Mouse (Mus musculus): ENCODE data around the gene S100z. TPM values are rescaled to one million over a fixed set of nuclear protein-coding genes. Genes with fewer than 3 reads are reported as not detected.

S100z gene
- not detected in 2 replicates for polyA plus RNA-seq (2012)

DNA sequence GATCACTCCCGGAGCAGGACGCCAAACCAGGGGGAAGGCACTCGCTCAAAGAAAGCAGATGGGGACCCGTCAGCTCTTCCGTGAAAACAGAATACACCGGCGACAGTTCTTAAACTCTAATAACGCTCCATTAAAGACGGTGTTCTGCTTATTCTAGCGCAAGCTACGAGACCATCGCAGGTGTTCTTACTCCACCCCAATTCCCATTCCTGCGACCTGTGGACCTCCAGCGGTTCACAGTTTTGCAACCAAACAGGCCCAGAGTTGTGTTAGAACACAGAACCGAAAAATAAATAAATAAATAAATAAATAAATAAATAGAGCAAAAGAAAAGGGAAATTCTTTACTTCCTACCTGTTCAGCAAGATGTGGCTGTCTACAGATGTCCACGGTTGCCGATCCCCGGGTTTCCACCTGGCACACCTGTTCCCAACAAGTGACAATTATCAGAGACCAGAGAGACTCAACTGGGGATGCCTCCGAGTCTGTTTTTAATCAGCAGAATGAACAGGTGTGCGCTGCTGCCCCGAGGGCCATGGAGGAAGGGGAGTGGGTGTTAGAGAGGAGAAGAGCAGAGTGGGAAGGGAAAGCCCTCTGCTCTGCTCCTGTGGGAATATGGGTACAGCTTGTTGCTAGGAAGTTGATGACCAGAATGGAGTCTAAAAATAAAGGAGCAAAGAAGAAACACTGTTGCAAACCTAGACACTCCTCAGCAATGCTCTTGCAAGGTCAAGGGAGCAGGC, at the start of gene S100z:
TSS of gene S100z (minus strand) at position 51 of the 743 bp plus-strand sequence.
- H3K9me3 ChIP-seq (ENCODE audit: control insufficient read depth, low read length): no peaks in the 10 kb centered on the region
- peaks cover 9% of the 10 kb centered on the region; the same call in 1 of the 2 replicates for H3K27me3 ChIP-seq (ENCODE audit: control insufficient read depth)
- no peaks in the 10 kb centered on the region for H3K36me3 ChIP-seq (ENCODE audit: control insufficient read depth)
- H3K4me3 ChIP-seq (replicated peaks): no peak within 1 kb of the TSS
- H3K4me1 ChIP-seq (ENCODE audit: control insufficient read depth): peaks cover 23% of the 10 kb centered on the region
- TF ChIP-seq TAL1 (IDR thresholded peaks at IDR 0.05; ENCODE audit: low read length) (no peak), GATA1 (IDR thresholded peaks at IDR 0.05; ENCODE audit: low read length) (no peak)

DNA sequence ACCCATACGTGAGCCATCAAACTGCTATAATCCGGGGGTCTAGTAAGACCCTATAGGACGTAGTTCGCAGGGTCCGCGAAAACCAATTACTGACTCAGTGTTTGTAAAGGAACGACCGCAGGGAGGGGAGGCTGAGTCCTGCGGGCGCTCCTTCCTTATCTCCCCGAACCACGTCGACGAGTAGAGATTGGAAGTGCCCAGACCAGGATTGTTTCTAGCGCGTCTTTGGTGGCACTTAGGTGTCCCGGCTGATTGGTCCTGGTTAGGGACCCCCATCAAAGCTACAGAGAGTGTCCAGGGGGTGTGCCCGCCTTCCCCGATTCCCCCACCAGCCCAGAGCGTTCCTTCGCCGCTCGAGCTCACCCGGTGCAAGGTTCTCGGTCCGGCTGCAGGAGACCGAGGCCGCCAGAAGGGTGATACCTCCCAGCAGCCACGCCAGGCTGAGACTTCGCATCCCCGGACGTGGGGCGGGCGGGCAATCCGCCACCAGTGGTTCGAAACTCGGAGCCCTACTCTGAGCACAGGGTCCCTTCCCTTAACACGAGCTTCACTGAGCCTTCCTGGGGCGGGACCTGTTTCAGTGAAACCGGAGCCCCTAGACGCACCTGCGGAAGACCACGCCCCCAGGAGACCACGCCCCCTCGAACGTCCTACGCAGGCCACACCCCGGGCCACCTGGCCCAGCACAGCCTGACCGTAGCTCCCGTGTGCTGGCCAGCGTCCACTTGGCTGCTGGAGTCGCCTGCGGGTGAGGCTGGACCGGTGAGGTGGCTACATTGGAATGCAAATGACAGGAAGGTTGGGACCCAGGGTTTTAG, 46.4 kb upstream of the S100z start, which contains the start of gene F2rl1:
TSS of gene F2rl1 (minus strand) at position 554 of the 818 bp plus-strand sequence.
- TF ChIP-seq TAL1 (IDR thresholded peaks at IDR 0.05; ENCODE audit: low read length) (no peak), GATA1 (IDR thresholded peaks at IDR 0.05; ENCODE audit: low read length) (no peak)
- Histone ChIP-seq H3K36me3 (ENCODE audit: control insufficient read depth) (no peaks in the 10 kb centered on the region), H3K27me3 (ENCODE audit: control insufficient read depth) (peaks cover 63% of the 10 kb centered on the region), H3K4me3 (replicated peaks) (peak within 1 kb of the TSS; percentile 50), H3K9me3 (ENCODE audit: control insufficient read depth, low read length) (peaks cover 2% of the 10 kb centered on the region; the same call in 1 of the 2 replicates), H3K4me1 (ENCODE audit: control insufficient read depth) (peaks cover 10% of the 10 kb centered on the region)

DNA sequence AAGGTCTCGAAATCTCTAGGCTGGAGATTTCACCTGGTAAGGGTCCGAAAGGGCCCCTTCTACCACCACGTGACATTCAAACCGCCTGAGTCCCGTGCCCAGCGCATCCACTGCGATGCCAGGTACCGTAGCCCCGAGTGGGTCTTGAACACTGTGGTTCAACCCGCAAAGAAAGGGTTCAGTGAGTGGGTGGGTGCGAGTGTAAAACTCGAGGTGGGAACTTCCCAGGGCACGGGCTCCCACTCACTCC, 45.8 kb upstream of the S100z start:
- peaks cover 2% of the 10 kb centered on the region; the same call in 1 of the 2 replicates for H3K9me3 ChIP-seq (ENCODE audit: control insufficient read depth, low read length)

DNA sequence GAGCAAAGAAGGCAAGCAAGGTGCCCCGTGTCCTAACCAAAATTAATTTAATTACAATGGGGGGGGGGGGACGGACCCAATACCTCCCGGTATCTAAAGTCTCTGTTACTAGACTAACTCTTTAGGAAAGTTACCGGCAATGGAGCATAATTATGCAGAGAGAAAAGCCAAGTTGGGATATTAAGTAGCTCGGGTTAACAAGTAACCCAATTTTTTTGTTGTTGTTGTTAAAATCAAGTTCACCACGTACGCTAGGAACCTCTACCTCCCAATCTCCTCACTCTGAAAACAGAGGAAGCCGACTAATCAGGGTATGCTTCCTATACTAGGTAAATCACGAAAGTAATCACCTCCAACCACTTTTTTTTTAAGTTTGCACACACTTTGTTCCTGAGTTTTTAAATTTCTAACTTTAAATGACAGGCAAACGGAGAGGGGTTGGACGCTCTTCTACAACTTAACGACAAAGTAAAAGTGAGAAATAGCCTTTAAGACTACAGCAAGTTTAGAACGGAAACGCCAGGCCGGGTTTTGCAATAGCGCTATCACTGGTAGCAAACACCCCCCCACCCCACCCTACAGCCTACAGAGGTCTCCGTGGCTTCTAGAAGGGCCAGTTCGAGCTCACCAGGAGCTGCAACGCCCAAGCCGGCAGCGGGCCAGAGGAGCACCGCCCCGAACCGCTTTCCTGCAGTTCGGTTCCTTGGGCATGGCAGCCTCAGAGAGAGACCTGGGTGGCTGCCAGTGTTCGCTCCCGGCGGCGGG, 45.3 kb upstream of the S100z start:
- peaks cover 63% of the 10 kb centered on the region for H3K27me3 ChIP-seq (ENCODE audit: control insufficient read depth)
- H3K4me3 ChIP-seq (replicated peaks): peak overlapping the region; percentile 50
- peaks cover 10% of the 10 kb centered on the region for H3K4me1 ChIP-seq (ENCODE audit: control insufficient read depth)
- TF ChIP-seq GATA1 (IDR thresholded peaks at IDR 0.05; ENCODE audit: low read length): no peak
- TF ChIP-seq TAL1 (IDR thresholded peaks at IDR 0.05; ENCODE audit: low read length): no peak
- no peaks in the 10 kb centered on the region for H3K36me3 ChIP-seq (ENCODE audit: control insufficient read depth)
- H3K9me3 ChIP-seq (ENCODE audit: control insufficient read depth, low read length): peaks cover 2% of the 10 kb centered on the region; the same call in 1 of the 2 replicates

More for the DNA sequence above, 45.8 kb upstream of the S100z start:
- Histone ChIP-seq H3K36me3 (ENCODE audit: control insufficient read depth) (no peaks in the 10 kb centered on the region), H3K4me3 (replicated peaks) (peak overlapping the region; percentile 50), H3K4me1 (ENCODE audit: control insufficient read depth) (peaks cover 10% of the 10 kb centered on the region), H3K27me3 (ENCODE audit: control insufficient read depth) (peaks cover 63% of the 10 kb centered on the region)
- TF ChIP-seq TAL1 (IDR thresholded peaks at IDR 0.05; ENCODE audit: low read length) (no peak), GATA1 (IDR thresholded peaks at IDR 0.05; ENCODE audit: low read length) (no peak)

DNA sequence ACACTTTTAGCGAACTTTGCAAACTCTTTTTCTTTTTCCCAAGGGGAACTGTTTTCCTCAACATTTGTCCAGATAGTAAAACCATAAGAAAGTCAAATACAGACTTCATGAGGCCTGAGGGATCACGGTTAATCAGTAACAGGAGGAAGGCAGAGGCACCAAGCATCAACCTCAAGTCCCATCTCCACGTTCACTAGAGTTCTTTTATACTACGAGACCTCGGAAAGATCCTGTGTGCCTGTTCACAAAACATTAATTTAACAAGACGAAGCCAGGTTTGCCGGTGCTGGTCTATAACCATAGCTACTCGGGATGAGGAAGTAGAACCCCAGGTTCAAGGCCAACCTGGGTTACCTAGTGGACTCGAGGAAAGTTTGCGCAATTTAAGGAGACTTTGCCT, 43.7 kb upstream of the S100z start:
- peaks cover 10% of the 10 kb centered on the region for H3K4me1 ChIP-seq (ENCODE audit: control insufficient read depth)
- peaks cover 53% of the 10 kb centered on the region for H3K27me3 ChIP-seq (ENCODE audit: control insufficient read depth)
- H3K4me3 ChIP-seq (replicated peaks): no peak overlapping the region
- peaks cover 2% of the 10 kb centered on the region; the same call in 1 of the 2 replicates for H3K9me3 ChIP-seq (ENCODE audit: control insufficient read depth, low read length)
- TF ChIP-seq GATA1 (IDR thresholded peaks at IDR 0.05; ENCODE audit: low read length) (no peak), TAL1 (IDR thresholded peaks at IDR 0.05; ENCODE audit: low read length) (no peak)
- no peaks in the 10 kb centered on the region for H3K36me3 ChIP-seq (ENCODE audit: control insufficient read depth)

DNA sequence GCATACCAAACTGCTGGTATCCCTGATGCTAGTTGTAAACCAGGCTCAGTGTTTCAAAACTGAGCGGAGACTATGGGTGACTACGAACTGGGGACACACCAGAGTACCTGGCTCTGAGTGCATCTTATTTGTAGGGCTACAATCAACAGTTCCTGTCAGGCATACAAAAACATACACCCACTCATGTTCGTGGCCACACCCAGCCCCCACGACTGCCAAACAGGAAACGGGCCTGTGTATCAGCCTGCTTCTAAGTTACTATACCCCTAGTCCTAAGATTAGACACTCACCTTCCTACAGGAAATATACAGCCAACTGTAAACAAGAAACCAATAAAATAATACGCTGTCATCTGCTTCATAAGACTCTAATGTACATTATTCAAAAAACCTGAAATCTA, 42.5 kb upstream of the S100z start:
- Histone ChIP-seq H3K4me3 (replicated peaks) (no peak overlapping the region), H3K27me3 (ENCODE audit: control insufficient read depth) (peaks cover 42% of the 10 kb centered on the region)
- no peak for TF ChIP-seq GATA1 (IDR thresholded peaks at IDR 0.05; ENCODE audit: low read length)
- no peak for TF ChIP-seq TAL1 (IDR thresholded peaks at IDR 0.05; ENCODE audit: low read length)

DNA sequence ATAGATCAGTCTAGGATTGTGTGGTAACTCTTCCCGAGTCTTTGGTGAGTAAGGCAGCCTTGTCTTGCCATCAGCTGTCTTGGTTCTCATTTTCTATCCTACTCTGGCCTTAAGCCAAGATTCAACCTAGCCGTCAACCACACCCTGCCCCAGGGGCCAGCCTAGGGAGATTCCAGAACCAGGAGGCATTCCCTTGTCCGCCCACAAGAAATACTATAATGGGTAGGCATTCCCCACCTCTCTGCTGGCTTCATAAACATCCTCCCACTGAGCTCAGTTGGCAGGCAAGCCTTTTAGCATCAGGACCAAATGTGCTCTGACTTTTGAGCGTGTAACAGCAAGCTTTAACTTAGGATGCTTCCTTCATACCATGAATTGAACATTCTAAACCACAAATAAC, 36.2 kb upstream of the S100z start:
- H3K27me3 ChIP-seq (ENCODE audit: control insufficient read depth): no peaks in the 10 kb centered on the region; the same call in 1 of the 2 replicates
- TF ChIP-seq GATA1 (IDR thresholded peaks at IDR 0.05; ENCODE audit: low read length) (no peak), TAL1 (IDR thresholded peaks at IDR 0.05; ENCODE audit: low read length) (no peak)
- H3K36me3 ChIP-seq (ENCODE audit: control insufficient read depth): no peaks in the 10 kb centered on the region
- no peaks in the 10 kb centered on the region for H3K4me1 ChIP-seq (ENCODE audit: control insufficient read depth)
- no peak overlapping the region for H3K4me3 ChIP-seq (replicated peaks)
- H3K9me3 ChIP-seq (ENCODE audit: control insufficient read depth, low read length): no peaks in the 10 kb centered on the region

More for the DNA sequence above, 42.5 kb upstream of the S100z start:
- H3K36me3 ChIP-seq (ENCODE audit: control insufficient read depth): no peaks in the 10 kb centered on the region
- H3K4me1 ChIP-seq (ENCODE audit: control insufficient read depth): peaks cover 10% of the 10 kb centered on the region
- H3K9me3 ChIP-seq (ENCODE audit: control insufficient read depth, low read length): peaks cover 2% of the 10 kb centered on the region; the same call in 1 of the 2 replicates

DNA sequence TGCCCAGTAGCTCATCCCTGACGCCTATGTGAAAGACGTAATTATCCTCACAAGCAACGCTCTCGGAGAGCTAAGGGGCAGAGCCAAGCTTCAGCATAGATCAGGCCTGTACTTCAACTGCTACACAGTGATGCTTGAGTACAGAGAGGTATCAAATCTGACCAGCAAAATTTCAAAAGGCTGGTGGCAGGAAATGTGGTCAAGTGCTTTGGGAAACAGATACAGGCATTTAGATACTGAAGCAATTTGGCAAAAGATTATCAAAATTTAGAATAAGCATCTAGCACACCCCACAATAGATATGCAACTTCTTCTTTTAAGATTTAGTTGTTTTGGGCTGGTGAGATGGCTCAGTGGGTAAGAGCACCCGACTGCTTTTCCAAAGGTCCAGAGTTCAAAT, 31.5 kb upstream of the S100z start:
- H3K27me3 ChIP-seq (ENCODE audit: control insufficient read depth): no peaks in the 10 kb centered on the region
- H3K4me3 ChIP-seq (replicated peaks): no peak overlapping the region
- H3K36me3 ChIP-seq (ENCODE audit: control insufficient read depth): no peaks in the 10 kb centered on the region
- H3K9me3 ChIP-seq (ENCODE audit: control insufficient read depth, low read length): no peaks in the 10 kb centered on the region
- no peaks in the 10 kb centered on the region for H3K4me1 ChIP-seq (ENCODE audit: control insufficient read depth)
- no peak for TF ChIP-seq TAL1 (IDR thresholded peaks at IDR 0.05; ENCODE audit: low read length)
- TF ChIP-seq GATA1 (IDR thresholded peaks at IDR 0.05; ENCODE audit: low read length): no peak
